Mouse (Mus musculus) liver, adult 2 months (tissue): ENCODE results near the gene Slc22a17.

Source experiments
- CTCF ChIP-seq: fragments of 200-500 bp; IDR thresholded peaks from 2 replicates; pipeline ENCODE4 v1.5.1; 2011; ENCODE audit warnings: low read depth, low read length, control low read depth
- POLR2A ChIP-seq: fragments of 200-500 bp; IDR thresholded peaks from 2 replicates; pipeline ENCODE4 v1.6.1; 2011; ENCODE audit warnings: low read length, control low read depth; ENCODE audit not compliant: insufficient read depth; ENCODE audit errors: extremely low read depth

- TF ChIP-seq CTCF (no peak), POLR2A (no peak)
These were observed 40.8 kb upstream of the Slc22a17 start for GRCm38 (mm10) chr14:54953664-54954206.
